31 mouse cellular contexts compared by ENCODE assay signal in the genomic region with DNA sequence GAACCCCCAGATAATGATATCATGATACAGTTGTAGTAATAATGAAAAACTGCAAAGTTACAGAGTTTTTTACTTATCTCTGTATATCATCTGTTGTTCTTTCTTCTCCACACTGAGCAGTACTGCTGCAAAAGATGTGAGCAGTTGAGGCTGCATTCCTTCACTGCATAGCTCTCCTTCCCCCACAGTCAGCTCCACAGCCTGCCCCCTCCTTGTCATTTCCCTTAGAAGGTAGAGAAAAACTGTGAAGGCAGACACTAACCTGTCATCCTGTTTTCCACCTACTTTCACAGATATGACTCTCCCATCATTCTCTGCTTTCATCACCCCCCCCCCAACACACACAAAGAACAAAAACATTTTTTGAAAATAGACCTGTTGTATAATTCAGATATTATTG.
DNase-seq lines count a peak whose midpoint lies in the region; ATAC-seq and TF ChIP-seq lines count a peak whose summit lies in the region.
"Had no signal": no experiment of that assay in that cellular context is flagged by ENCODE, and none has a peak within 500 bp of the region (broad histone marks: within the 10 kb centered on the region; RNA-seq: fewer than 3 reads in every experiment).

No protein-coding gene starts in this region.

- intact Hi-C loops in left cerebral cortex, adult 2 months (cut with DNase I): no loop called here
- intact Hi-C loops in left cerebral cortex, postnatal 4 days (cut with DNase I): no loop called here

- peak; percentile 54 to 63 for DNase-seq in frontal cortex, adult 2 months (ENCODE audit: extremely low spot score in 1 of 2, low spot score in 1 of 2)
- DNase-seq in frontal cortex, postnatal 14 days (ENCODE audit: low spot score in 2 of 2): no peak
- no peak for DNase-seq in left cerebral cortex, adult 2 months (ENCODE audit: extremely low spot score in 1 of 2, low spot score in 2 of 2)
- no peak for DNase-seq in left cerebral cortex, postnatal 4 days
- no peak for DNase-seq in liver, embryonic 13.5 days
- DNase-seq in liver, embryonic 11.5 days (ENCODE audit: low spot score): no peak
- DNase-seq in adrenal gland, postnatal 36 days: no peak
- DNase-seq: adrenal gland, postnatal 10 days; B cell, adult 2 months; cerebellum, adult 11-12 months; cerebellum, adult 8-10 months; cerebellum, postnatal 10 days; cerebellum, postnatal 36 days; embryo, embryonic 11 days; gastrocnemius, postnatal 10 days; gastrocnemius, postnatal 36 days; heart, adult 2 months; heart, postnatal 14 days; heart, postnatal 4 days had no signal

- no peak overlapping the region for H3K9ac ChIP-seq in liver, embryonic 13.5 days
- H3K9ac ChIP-seq in liver, embryonic 11.5 days (ENCODE audit: low read depth, low read length): no peak overlapping the region
- H3K9ac ChIP-seq: embryonic facial prominence, embryonic 13.5 days; forebrain, embryonic 12.5 days; forebrain, embryonic 15.5 days; heart, embryonic 13.5 days; hindbrain, embryonic 14.5 days had no signal

- ATAC-seq in liver, embryonic 13.5 days (ENCODE audit: low read depth): peak; percentile 34; the same call in 1 of the 2 replicates
- no peak for ATAC-seq in liver, embryonic 11.5 days (replicated peaks; ENCODE audit: low FRiP score)
- ATAC-seq: forebrain, embryonic 15.5 days; hindbrain, postnatal 0 days; Patski had no signal

- H3K36me3 ChIP-seq in liver, embryonic 13.5 days: no peaks in the 10 kb centered on the region
- H3K36me3 ChIP-seq in liver, embryonic 11.5 days (ENCODE audit: control insufficient read depth, insufficient read depth, low read length): no peaks in the 10 kb centered on the region
- H3K36me3 ChIP-seq: G1E had no signal

- H3K4me2 ChIP-seq in liver, embryonic 13.5 days: no peak overlapping the region
- no peak overlapping the region for H3K4me2 ChIP-seq in liver, embryonic 11.5 days
- H3K4me2 ChIP-seq: embryonic facial prominence, embryonic 13.5 days; forebrain, embryonic 12.5 days; forebrain, embryonic 15.5 days; heart, embryonic 13.5 days; hindbrain, embryonic 14.5 days had no signal

- H3K4me1 ChIP-seq in liver, embryonic 13.5 days (replicated peaks): peaks cover 40% of the 10 kb centered on the region
- H3K4me1 ChIP-seq in liver, embryonic 11.5 days (replicated peaks; ENCODE audit: control insufficient read depth, insufficient read depth, low read length): peaks cover 5% of the 10 kb centered on the region
- H3K4me1 ChIP-seq: embryonic facial prominence, embryonic 10.5 days; embryonic facial prominence, embryonic 13.5 days; forebrain, embryonic 12.5 days had no signal

- peak overlapping the region; percentile 78 for H3K27ac ChIP-seq in left cerebral cortex, adult 2 months
- H3K27ac ChIP-seq in liver, embryonic 13.5 days: no peak overlapping the region
- no peak overlapping the region for H3K27ac ChIP-seq in liver, embryonic 11.5 days (ENCODE audit: low read depth, low read length)
- H3K27ac ChIP-seq: embryonic facial prominence, embryonic 10.5 days; embryonic facial prominence, embryonic 13.5 days; forebrain, embryonic 12.5 days; forebrain, embryonic 15.5 days; heart, adult 2 months; heart, embryonic 10.5 days; heart, embryonic 13.5 days; hindbrain, embryonic 14.5 days; hindbrain, postnatal 0 days had no signal

- no peaks in the 10 kb centered on the region for H3K9me3 ChIP-seq in liver, embryonic 13.5 days (replicated peaks)
- H3K9me3 ChIP-seq in liver, embryonic 11.5 days (ENCODE audit: control insufficient read depth, low read length): no peaks in the 10 kb centered on the region
- H3K9me3 ChIP-seq: embryonic facial prominence, embryonic 10.5 days; embryonic facial prominence, embryonic 13.5 days; forebrain, embryonic 12.5 days; forebrain, embryonic 15.5 days; G1E; heart, embryonic 10.5 days; heart, embryonic 13.5 days had no signal

- H3K27me3 ChIP-seq in liver, embryonic 13.5 days: no peaks in the 10 kb centered on the region
- H3K27me3 ChIP-seq in liver, embryonic 11.5 days (replicated peaks; ENCODE audit: control insufficient read depth, insufficient read depth, low read length): no peaks in the 10 kb centered on the region
- H3K27me3 ChIP-seq: CH12.LX; embryonic facial prominence, embryonic 13.5 days; forebrain, embryonic 12.5 days; forebrain, embryonic 15.5 days; heart, embryonic 13.5 days; Patski had no signal

- no peak for TF ChIP-seq CTCF in left cerebral cortex, adult 2 months (IDR thresholded peaks at IDR 0.05)

- no peak overlapping the region for H3K4me3 ChIP-seq in left cerebral cortex, adult 2 months
- H3K4me3 ChIP-seq in liver, embryonic 13.5 days (replicated peaks): no peak overlapping the region
- H3K4me3 ChIP-seq in liver, embryonic 11.5 days (ENCODE audit: low read depth, low read length): no peak overlapping the region
- H3K4me3 ChIP-seq: embryonic facial prominence, embryonic 10.5 days; embryonic facial prominence, embryonic 13.5 days; erythroblast, embryonic 14.5 days; forebrain, embryonic 12.5 days; forebrain, embryonic 15.5 days; heart, adult 2 months; heart, embryonic 10.5 days; heart, embryonic 13.5 days had no signal

Comparison
In these comparisons a context has a peak if more than half of its experiments do, and no peak if none do; other contexts are left out.
1. DNase-seq: peak in frontal cortex, adult 2 months (2 of 2); none in frontal cortex, postnatal 14 days (0 of 2), left cerebral cortex, adult 2 months (0 of 2), left cerebral cortex, postnatal 4 days (single experiment), liver, embryonic 13.5 days (single experiment), liver, embryonic 11.5 days (single experiment) and adrenal gland, postnatal 36 days (0 of 2).